26 mouse cellular contexts compared by ENCODE assay signal in genomic region chr11:83767306-83767705, GRCm38 (mm10). TPM values are rescaled to one million over a fixed set of nuclear protein-coding genes. Genes with fewer than 3 reads are reported as not detected.
"Had no signal": no experiment of that assay in that cellular context is flagged by ENCODE, and none has a peak within 500 bp of the region (broad histone marks: within the 10 kb centered on the region; RNA-seq: fewer than 3 reads in every experiment).

No protein-coding gene starts in this region.

- ATAC-seq: hindbrain, postnatal 0 days; intestine, embryonic 16.5 days had no signal

- DNase-seq: gastrocnemius, adult 2 months; gastrocnemius, postnatal 10 days; gastrocnemius, postnatal 25 days; heart, adult 2 months; heart, postnatal 14 days; heart, postnatal 4 days; kidney, adult 11 months; kidney, adult 2 months; kidney, adult 9 months; kidney, postnatal 14 days; kidney, postnatal 36 days; layer of hippocampus, adult 9-11 months; layer of hippocampus, postnatal 36 days; left cerebral cortex, postnatal 4 days had no signal

RNA-seq across cellular contexts. Expression of gene Wfdc21, which starts 20.6 kb away (rescaled TPM):
- total RNA-seq: gastrocnemius, adult 2 months; gastrocnemius, postnatal 10 days; heart, adult 2 months; heart, postnatal 4 days; hindbrain, postnatal 0 days; layer of hippocampus, adult 18-20 months; layer of hippocampus, adult 8-10 months; layer of hippocampus, postnatal 14 days; layer of hippocampus, postnatal 36 days; left cerebral cortex, adult 18-20 months; left cerebral cortex, adult 8-10 months; left cerebral cortex, postnatal 10 days; left cerebral cortex, postnatal 25 days; left cerebral cortex, postnatal 4 days had no signal

RNA-seq across cellular contexts. Expression of gene Wfdc18, which starts 58.5 kb away (rescaled TPM):
- total RNA-seq: gastrocnemius, adult 2 months; gastrocnemius, postnatal 10 days; gastrocnemius, postnatal 25 days; gastrocnemius, postnatal 4 days; granulocyte monocyte progenitor cell, adult 5-6 weeks; heart, adult 2 months; heart, postnatal 14 days; layer of hippocampus, adult 8-10 months; layer of hippocampus, postnatal 14 days; layer of hippocampus, postnatal 36 days; left cerebral cortex, postnatal 4 days; liver, adult 2 months had no signal
